Mouse (Mus musculus) erythroblast, embryonic 14.5 days (primary cell): Measurements from ENCODE around the gene Cux1.

ENCODE experiments used
- GATA1 ChIP-seq: IDR thresholded peaks from 2 replicates; pipeline ENCODE4 v1.6.1; 2012; ENCODE audit warnings: low read length, inconsistent platforms, mixed read lengths
- TAL1 ChIP-seq: IDR thresholded peaks from 3 replicates; pipeline ENCODE4 v1.6.1; 2012; ENCODE audit warnings: low read length, inconsistent platforms, mixed read lengths

DNA sequence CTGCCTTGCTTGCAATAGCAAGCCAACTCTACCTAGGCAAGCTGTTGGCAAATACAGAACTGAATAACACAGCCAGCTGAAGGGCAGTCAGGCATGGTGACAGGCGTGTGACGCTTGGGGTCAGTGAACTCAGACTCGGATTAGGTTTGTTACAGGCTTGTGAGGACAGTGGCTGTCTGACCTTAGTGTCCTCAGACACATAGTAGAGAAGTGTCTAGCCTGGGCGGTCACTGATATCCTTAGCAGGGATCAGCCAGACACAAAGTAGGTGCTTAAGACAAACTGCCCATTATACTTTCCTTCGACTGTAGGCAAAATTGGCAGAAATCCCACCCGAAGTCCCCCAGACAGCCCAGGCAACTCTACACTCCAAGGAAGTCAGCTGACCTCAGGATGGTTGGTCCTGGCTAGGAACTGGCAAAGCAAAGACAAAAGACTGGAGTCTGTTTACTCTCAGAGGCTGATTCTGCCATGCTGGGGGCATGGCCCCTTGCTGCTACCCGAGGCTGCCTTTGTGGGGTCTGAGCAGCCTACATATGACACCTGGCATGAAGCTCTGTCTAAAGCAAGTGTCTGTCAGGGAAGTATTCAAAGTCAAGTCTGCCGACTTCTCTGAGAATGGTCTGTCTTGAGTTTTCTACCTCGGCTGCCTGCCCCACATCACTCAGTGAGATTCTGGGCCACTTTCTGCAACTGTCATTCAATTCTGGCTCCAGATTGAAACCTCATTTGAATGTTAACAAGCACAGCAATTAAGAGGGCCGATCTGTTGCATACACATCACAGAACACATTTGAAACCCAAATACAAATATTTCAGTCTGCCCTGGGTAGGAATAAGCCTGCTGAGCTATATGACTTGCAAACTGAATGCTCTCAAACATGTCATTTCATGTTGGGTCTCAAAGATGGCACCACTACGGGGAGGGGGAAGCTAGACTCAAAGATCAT, 124.8 kb downstream of the Cux1 start:
- TF ChIP-seq GATA1 (no peak), TAL1 (no peak)
